Mouse (Mus musculus) layer of hippocampus, adult 11-12 months (tissue): ENCODE measurements around the gene Smc3.

Source experiments
- DNase-seq: peaks from one replicate; pipeline ENCODE4 v3.0.0; 2022; ENCODE audit warnings: low spot score

Gene Smc3

GRCm38 (mm10) chr19:53599757-53600539, at the start of gene Smc3:
Gene Smc3 (plus strand): TSS chr19:53600398.
- peak; percentile 100 for DNase-seq

DNA sequence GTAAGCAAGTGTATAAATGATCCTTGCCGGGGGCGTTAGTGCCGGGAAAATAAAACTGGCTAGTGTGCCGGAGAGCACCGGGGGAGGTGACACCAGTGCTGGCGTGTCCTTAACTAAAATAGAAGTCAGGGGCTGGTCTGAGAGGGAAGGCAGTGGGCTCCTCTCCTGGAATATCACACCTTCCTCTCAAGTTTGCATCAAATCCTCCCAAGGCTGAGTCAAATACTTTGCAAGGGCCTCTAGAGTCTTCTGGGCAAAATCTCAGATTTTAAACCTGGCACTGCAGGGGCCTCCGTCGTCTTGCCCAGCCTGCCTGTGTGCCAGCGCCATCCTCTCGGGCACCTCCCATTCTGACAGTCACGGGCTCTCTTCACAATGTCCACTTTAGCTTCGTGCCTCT, 49.2 kb upstream of the Smc3 start:
- DNase-seq = no peak

GRCm38 (mm10) chr19:53552216-53552786, 47.9 kb upstream of the Smc3 start:
- no peak for DNase-seq

DNA sequence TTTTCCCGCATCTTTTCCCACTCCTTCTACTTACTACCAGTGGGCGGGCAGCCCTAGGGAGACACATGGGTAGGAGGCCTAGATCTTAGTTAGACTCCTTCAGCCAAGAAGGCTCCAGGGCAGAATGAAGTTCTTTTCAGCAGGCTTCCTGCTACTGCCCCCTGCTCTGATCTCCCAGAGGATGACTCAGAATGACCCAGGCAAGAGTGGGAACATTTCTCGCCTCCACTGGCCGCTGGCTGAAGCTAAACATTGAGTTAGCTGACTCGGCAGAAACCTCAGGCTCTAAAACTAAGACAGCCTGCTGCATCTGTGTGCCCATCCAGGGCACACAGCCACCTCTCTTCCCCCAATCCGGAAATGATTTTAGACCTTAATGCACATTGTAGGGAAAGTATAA, 47.4 kb upstream of the Smc3 start:
- DNase-seq = no peak

DNA sequence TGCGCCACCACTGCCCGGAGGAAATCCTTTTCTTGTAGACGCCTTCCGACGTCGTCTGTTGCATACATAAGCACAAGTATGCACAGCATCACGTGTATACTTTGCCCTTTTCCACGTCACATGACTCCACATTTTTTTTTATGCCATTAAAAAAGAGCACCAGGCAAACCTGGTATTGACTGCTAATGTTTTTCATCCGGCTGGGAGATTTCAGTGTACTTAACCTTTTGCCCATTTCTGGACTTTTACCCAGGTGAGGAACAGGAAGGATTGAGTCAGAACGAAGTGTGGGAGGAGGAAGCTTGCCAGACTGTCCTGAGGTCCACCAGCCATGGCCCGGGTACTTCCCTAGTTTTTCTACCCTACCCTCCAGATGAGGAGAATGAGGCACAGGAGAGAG, 45.8 kb upstream of the Smc3 start:
- no peak for DNase-seq

DNA sequence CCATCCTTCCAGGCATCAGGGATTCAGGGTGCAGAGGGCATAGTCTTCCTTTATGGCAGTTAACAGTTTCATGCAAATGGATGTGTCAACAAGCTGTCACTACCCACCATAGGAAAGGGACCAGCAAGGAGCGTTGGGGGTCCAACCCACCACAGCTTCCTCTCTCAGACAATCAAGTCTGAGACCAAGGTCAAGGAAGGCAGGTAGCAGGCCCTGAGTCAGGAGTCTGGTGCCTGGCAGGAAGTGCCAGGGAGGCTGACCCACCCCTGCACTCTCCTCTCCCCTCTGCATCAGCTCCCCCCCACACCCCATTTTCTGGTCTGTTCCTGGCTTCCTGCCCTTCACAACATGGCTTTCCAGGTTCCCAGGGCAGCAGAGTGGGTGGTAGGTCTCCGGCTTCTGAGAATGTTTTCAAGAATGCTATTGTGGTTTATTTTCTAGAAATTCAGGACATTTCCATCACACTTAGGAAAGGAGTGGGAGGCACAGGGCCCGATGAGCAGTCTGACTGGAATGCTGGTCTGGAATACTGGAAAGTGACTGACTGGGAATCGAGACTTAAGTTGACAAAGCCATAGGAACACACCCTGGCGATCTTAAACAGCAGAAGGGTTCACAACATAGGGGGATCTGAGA, 45.1 kb upstream of the Smc3 start:
- no peak for DNase-seq

DNA sequence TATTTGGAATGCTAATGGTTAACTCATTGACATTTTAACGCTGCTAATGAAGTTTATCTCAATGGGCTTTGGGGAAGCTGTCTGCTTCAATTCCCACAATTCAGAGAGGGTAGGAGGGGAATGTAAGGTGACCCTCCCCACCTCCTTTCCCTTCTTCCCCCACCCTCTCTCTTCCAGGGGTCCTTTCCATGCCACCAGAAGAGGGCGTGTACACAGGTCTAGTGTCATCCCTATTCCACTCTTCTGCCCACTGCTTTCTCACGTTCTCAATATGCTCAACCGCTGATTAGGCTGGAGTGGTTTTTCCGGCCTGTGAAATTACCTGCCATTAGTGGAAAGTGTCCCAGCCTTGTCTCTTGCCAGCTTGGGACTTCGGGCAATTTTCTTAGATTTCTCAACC, 43.4 kb upstream of the Smc3 start:
- DNase-seq = no peak

GRCm38 (mm10) chr19:53557267-53557936, 42.8 kb upstream of the Smc3 start:
- no peak for DNase-seq

- DNase-seq = no peak
Observed at GRCm38 (mm10) chr19:53560436-53560835, 39.8 kb upstream of the Smc3 start.

DNA sequence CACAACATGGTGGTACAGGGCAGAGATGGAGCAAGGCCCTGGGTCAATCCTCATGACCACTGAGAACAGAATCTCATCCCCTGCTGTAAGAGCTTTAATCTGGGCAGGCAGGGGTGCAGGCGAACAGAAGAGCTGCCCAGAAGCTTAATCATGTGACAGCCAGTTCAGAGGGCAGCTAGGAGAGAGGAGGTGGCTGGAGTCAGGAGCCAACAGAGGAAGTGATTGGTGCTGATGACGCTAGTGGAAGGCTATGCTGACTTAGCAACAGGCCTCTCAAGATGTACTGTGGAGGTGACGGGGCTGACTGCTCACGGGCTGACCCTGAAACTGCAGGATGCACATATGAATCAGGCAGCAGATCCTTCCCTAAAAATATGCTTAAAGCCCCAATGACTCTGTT, 36.0 kb upstream of the Smc3 start:
- DNase-seq = no peak

GRCm38 (mm10) chr19:53565565-53566277, 34.5 kb upstream of the Smc3 start:
- no peak for DNase-seq

DNA sequence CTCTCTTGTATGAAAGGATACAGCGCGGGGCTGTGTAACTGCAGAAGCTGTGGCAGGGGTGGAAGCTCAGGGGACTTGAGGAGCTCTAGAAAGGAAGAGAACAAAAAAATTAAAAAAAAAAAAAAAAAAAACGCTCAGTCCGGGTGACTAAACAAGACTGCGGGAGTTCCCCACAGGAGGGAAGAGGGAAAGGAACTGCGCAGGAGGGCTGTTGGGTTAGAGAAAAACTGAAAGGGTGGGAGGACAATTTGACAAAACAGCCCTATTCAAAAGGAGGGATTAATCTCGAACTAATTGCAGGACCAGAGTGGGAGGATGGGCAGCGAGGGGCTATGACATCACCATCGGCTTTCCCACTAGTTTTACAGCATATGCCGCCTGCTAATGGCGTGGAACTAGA, 32.3 kb upstream of the Smc3 start:
- no peak for DNase-seq

DNA sequence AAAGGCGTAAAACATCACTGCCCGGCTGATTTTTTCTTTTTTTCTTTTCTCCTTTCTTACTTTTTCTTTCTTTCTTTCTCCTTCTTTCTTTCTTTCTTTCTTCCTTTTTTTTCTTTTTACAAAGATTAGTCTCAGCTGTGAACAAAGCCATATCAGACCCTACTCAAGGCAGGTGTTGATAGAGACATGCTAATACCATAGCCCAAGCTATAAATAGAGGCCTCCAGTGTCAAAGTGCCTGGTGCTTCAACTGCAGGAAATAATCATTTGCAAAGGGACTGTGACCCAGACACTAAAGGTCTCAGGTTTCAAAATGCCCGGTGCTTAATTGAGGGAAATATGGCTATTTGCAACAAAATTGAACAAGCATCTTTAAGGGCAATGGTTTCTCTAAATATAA, 31.6 kb upstream of the Smc3 start:
- no peak for DNase-seq

GRCm38 (mm10) chr19:53571056-53571455, 29.1 kb upstream of the Smc3 start:
- no peak for DNase-seq

DNA sequence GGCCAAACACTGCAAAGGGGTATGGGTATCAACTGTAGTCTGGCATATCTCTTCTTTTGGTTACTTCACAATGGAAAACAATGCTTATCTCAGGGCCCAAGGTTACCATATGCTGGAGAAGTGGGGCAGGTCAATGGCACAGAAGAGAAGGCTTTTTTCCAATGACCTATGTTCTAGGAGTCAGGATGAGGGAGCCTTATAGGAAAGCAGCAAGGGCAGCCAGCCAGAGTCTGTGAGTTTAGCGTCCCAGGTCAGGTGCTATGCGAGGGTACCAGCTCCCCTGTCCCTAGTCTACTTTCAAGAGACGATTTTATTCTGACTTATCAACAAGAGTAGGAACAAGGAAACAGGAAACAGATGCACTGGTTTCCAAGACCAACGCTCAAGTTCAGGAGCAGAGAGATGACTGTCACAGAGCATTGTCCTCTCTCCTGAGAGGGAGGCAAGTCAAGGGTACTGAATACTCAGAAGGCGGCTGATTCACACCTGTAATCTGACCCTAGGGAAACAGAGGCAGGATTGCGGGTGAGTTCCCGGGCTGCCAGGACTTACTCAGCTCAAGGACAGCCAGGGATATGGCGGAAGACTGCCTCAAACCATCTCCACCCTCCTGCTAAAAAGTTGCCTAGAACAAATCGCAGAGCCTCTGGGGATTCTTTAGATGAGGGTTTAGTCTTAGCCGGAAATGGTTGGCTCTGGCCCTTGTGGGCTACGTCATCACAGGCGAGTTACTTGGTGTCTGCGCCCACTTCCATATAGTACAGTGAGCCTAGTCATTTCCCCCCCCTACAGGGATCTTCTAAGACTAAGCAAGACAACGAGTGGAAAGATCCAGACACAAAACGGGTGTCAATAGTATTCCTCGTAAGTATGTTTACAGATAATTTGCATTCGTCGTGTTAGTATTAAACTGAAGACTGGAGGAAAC, 28.4 kb upstream of the Smc3 start:
- no peak for DNase-seq

DNA sequence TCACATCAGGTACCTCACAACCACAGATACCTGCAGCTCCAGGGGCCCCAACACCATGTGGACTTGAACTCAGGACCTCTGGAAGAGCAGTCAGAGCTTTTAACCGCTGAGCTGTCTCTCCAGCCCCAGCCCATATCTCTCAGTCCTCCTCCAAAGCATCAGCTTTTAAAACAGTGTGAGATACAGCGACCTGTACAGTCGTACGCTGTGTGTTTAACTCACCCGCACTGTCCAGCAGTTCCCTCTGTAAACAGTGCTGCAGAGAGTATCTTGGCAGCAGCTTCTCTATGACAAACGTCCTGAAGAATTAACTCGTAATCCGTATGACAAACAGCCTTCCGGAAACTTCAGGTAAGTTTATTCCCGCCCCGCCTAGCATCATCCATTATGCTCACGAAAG, 27.6 kb upstream of the Smc3 start:
- DNase-seq = no peak

- no peak for DNase-seq
Observed at GRCm38 (mm10) chr19:53573151-53573550, 27.0 kb upstream of the Smc3 start.

DNA sequence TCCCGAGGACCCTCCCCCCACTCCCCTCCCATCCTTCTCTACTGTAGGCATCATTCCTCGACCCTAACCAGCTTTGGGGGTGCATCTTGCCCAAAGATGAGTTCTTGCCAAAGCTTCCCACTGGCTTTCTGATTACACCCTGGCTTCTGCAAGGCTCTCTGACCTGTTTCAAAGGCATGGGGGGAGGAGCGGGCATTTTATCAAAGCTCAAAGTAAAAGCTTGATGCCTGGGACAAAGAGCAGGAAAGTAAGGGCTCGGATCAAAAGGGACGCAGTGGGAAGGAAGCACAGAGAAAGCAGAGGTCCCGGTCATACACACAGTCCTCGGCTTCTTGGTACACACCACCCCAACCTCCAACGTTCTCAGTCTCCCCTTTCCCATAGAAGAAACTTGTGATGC, 26.1 kb upstream of the Smc3 start:
- DNase-seq = no peak

GRCm38 (mm10) chr19:53574546-53574945, 25.7 kb upstream of the Smc3 start:
- DNase-seq = no peak

DNA sequence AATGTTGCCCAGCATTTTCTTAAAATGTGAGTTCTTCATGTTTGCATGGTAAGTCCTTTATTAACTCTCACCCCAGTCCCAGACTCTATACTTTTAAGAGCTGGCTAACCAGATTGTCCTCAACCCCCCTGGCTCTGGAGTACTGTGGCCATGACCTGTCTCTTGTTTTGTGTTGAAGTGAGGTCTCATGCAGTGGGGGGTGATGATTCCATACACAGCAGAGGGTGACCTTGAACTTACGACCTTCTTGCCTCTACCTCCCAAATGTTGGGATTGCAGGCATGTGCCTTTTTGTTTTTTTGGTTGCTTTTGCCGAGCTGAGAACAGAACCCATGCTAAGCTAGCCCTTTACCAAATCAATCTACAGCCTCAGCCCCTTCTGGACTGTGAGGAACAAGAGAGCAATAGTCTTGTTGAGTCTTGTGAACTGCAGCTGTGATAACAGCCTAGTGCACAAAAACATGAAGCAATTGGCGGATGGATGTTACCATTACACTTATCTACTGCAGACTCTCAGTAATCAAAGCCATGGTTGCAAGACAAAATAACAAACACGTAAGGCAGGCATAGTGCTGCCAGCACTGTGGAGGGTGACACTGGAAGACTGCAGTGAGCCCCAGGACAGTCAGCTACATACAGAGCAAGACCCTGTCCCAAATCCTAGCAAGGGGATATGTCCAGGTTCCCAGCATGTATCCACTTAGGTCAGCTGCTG, 24.7 kb upstream of the Smc3 start:
- DNase-seq = no peak

- DNase-seq = no peak
Observed at GRCm38 (mm10) chr19:53576061-53576460, 24.1 kb upstream of the Smc3 start.
